Mouse (Mus musculus) bone marrow macrophage, adult 2 months (primary cell): ENCODE results near the gene Borcs5.
A peak's percentile ranks its signal among the peaks of the same experiment; 100 is the strongest.

Experiments used
- CTCF ChIP-seq: IDR thresholded peaks from 2 replicates; pipeline ENCODE4 v1.5.1; 2012; ENCODE audit warnings: low read depth, mild to moderate bottlenecking, low read length, moderate library complexity
- POLR2A ChIP-seq: IDR thresholded peaks from 2 replicates; pipeline ENCODE4 v1.6.1; 2012; ENCODE audit warnings: mild to moderate bottlenecking, low read depth, low read length, borderline replicate concordance

DNA sequence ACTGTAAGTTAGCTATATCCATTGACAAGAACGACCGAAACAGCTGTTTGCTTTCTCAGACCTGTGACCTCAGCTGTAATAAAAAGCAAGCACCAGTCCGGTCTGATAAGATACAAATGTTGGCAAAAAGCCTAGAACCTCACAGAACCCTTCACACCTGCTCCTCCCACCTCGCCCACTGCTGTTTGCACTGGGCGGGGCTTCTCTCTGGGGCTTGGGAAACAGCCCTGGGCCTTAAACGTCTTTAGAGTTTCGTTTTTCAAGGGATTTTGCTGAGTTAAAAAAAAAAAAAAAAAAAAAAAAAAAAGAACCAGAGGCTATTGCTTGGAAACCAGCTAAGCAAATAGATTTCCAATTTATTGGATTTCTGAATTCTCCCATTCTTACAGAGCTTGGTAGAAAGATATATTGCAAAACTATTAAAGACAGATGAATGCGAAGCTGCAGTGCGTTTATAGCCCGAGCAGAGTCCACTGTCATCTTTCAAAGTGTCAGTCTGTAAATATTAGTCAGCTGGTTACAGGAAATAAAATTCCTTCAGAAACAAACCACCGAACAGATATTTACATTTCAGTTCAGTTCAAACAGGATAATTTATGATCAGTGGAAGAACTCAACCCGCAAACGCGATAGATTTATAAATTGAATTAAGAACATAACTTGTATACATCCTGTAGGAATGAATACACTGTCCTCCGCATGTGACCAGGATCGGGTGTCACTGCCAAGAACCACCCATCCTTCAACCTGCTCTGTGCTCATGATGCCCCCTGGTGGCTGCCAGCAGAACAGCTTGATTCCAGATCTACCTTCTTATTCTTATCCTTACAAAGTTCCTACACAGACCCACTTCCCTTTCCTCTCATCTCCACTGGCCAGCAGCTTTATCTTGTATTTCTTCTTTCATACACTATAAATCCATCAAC, 24.3 kb upstream of the Borcs5 start:
- no peak for TF ChIP-seq POLR2A
- TF ChIP-seq CTCF, result peak; percentile 88
